Mouse (Mus musculus) ES-E14 (cell line): Measurements from ENCODE around the gene Sox5. TPM values are rescaled to one million over a fixed set of nuclear protein-coding genes. Genes with fewer than 3 reads are reported as not detected.

Source experiments
- DNase-seq: peaks from one replicate; pipeline ENCODE4 v3.0.0-alpha.2; 2013; ENCODE audit warnings: low read depth, low spot score
- H3K27ac ChIP-seq: 2 replicates; pipeline ENCODE4 v1.5.1; 2012; ENCODE audit warnings: low read depth, mild to moderate bottlenecking, low read length, moderate library complexity, mixed read lengths; ENCODE audit not compliant: poor library complexity, insufficient read depth, severe bottlenecking
- H3K36me3 ChIP-seq: 2 replicates; pipeline ENCODE4 v1.6.1; 2012; ENCODE audit warnings: mild to moderate bottlenecking, low read length, moderate library complexity, mixed read lengths; ENCODE audit not compliant: control insufficient read depth, poor library complexity, insufficient read depth, severe bottlenecking
- H3K4me1 ChIP-seq, 2 experiments: fragments of 150-350 bp in 1 of 2; sonication (generic) in 1 of 2; 2 replicates each; pipeline ENCODE4 v1.6.1; 2012; ENCODE audit warnings: low read length in 2 of 2, mild to moderate bottlenecking in 1 of 2, mixed read lengths in 1 of 2; ENCODE audit not compliant: control insufficient read depth in 2 of 2, insufficient read depth in 2 of 2, poor library complexity in 1 of 2
- H3K4me3 ChIP-seq, 2 experiments: fragments of 150-350 bp in 1 of 2; sonication (generic) in 1 of 2; 2 replicates each; pipeline ENCODE4 v1.5.1; 2012; ENCODE audit warnings: low read length in 2 of 2, low read depth in 1 of 2, mild to moderate bottlenecking in 1 of 2, mixed read lengths in 1 of 2; ENCODE audit not compliant: insufficient read depth in 1 of 2, poor library complexity in 1 of 2, severe bottlenecking in 1 of 2
- H3K9ac ChIP-seq: 2 replicates; pipeline ENCODE4 v1.6.1; 2012; ENCODE audit warnings: low read depth, mild to moderate bottlenecking, low read length, mixed read lengths; ENCODE audit not compliant: poor library complexity, insufficient read depth, severe bottlenecking
- H3K9me3 ChIP-seq: fragments of 150-350 bp; sonication (generic); 2 replicates; pipeline ENCODE4 v1.6.1; 2012; ENCODE audit warnings: low read depth, mild to moderate bottlenecking, low read length; ENCODE audit not compliant: control insufficient read depth, insufficient read depth
- CHD2 ChIP-seq: IDR thresholded peaks from 2 replicates; pipeline ENCODE4 v1.6.1; 2014; ENCODE audit warnings: mild to moderate bottlenecking, low read depth, low read length, inconsistent platforms
- HCFC1 ChIP-seq: IDR thresholded peaks from 2 replicates; pipeline ENCODE4 v1.6.1; 2012; ENCODE audit warnings: low read length, inconsistent platforms, borderline replicate concordance; ENCODE audit not compliant: insufficient read depth
- MAFK ChIP-seq: IDR thresholded peaks from 2 replicates; pipeline ENCODE4 v1.6.1; 2014; ENCODE audit warnings: mild to moderate bottlenecking, low read depth, low read length, inconsistent platforms; ENCODE audit not compliant: insufficient read depth
- ZC3H11A ChIP-seq: IDR thresholded peaks from 2 replicates; pipeline ENCODE4 v1.6.1; 2012; ENCODE audit warnings: low read depth, mild to moderate bottlenecking, inconsistent platforms, low read length, borderline replicate concordance
- ZNF384 ChIP-seq: IDR thresholded peaks from 2 replicates; pipeline ENCODE4 v1.6.1; 2012; ENCODE audit warnings: low read depth, low read length, inconsistent platforms
- in situ Hi-C, 2 experiments: fragments of 600-800 bp; cut with MboI; formaldehyde crosslinking; loops; one replicate each; pipeline ENCODE4 v1.15.1; 2025; ENCODE audit warnings: low sequenced_read_pairs in 2 of 2, inconsistent platforms in 1 of 2; ENCODE audit not compliant: unreplicated experiment in 2 of 2
- total RNA-seq: library from RNA; depleted of rRNA; stranded (reverse); fragments of 300-350 nt; gene quantifications from 2 replicates; pipeline ENCODE4 v1.2.3, GENCODE M21; 2012

Sox5 gene
- total RNA-seq, 1 experiment, result 0.36 TPM

- H3K27ac ChIP-seq, result no peak overlapping the region
- no peak for DNase-seq
- in situ Hi-C loops, result no loop called here
- no peaks in the 10 kb centered on the region for H3K9me3 ChIP-seq
- TF ChIP-seq HCFC1 (no peak), CHD2 (no peak), ZNF384 (no peak), MAFK (no peak), ZC3H11A (no peak)
- no peak overlapping the region for H3K4me3 ChIP-seq
- no peaks in the 10 kb centered on the region for H3K4me1 ChIP-seq
- no peak overlapping the region for H3K9ac ChIP-seq
- H3K36me3 ChIP-seq, result no peaks in the 10 kb centered on the region
Measured at GRCm38 (mm10) chr6:144804321-144804720, 22.5 kb upstream of the Sox5 start.

GRCm38 (mm10) chr6:144803063-144803462, 21.3 kb upstream of the Sox5 start:
- no peak for DNase-seq
- H3K36me3 ChIP-seq, result no peaks in the 10 kb centered on the region
- no peaks in the 10 kb centered on the region for H3K4me1 ChIP-seq
- H3K9me3 ChIP-seq, result no peaks in the 10 kb centered on the region
- H3K4me3 ChIP-seq, result no peak overlapping the region
- no peak for TF ChIP-seq ZC3H11A
- no peak for TF ChIP-seq CHD2
- TF ChIP-seq ZNF384, result no peak
- no peak for TF ChIP-seq HCFC1
- TF ChIP-seq MAFK, result no peak
- H3K9ac ChIP-seq, result no peak overlapping the region
- in situ Hi-C loops, result no loop called here
- no peak overlapping the region for H3K27ac ChIP-seq

GRCm38 (mm10) chr6:144794356-144794755, 12.6 kb upstream of the Sox5 start:
- Histone ChIP-seq H3K27ac (no peak overlapping the region), H3K4me1 (no peaks in the 10 kb centered on the region), H3K9me3 (no peaks in the 10 kb centered on the region), H3K9ac (no peak overlapping the region), H3K4me3 (no peak overlapping the region), H3K36me3 (no peaks in the 10 kb centered on the region)
- DNase-seq, result no peak
- TF ChIP-seq CHD2 (no peak), HCFC1 (no peak), ZC3H11A (no peak), MAFK (no peak), ZNF384 (no peak)
- in situ Hi-C loops, result no loop called here

- in situ Hi-C loops, result no loop called here
- no peak for DNase-seq
- Histone ChIP-seq H3K4me1 (no peaks in the 10 kb centered on the region), H3K27ac (no peak overlapping the region), H3K9ac (no peak overlapping the region), H3K36me3 (no peaks in the 10 kb centered on the region), H3K9me3 (no peaks in the 10 kb centered on the region), H3K4me3 (no peak overlapping the region)
- TF ChIP-seq MAFK, result no peak
- TF ChIP-seq ZC3H11A, result no peak
- TF ChIP-seq HCFC1, result no peak
- no peak for TF ChIP-seq ZNF384
- TF ChIP-seq CHD2, result no peak
Measured at GRCm38 (mm10) chr6:144792871-144793270, 11.1 kb upstream of the Sox5 start.

- H3K9ac ChIP-seq, result no peak overlapping the region
- TF ChIP-seq HCFC1 (no peak), ZC3H11A (no peak), ZNF384 (no peak), CHD2 (no peak), MAFK (no peak)
- in situ Hi-C loops, result no loop called here
- H3K9me3 ChIP-seq, result no peaks in the 10 kb centered on the region
- peak overlapping the region in 1 of 2 experiments; percentile 70; a peak in 1 of 4 replicates for H3K4me3 ChIP-seq
- H3K27ac ChIP-seq, result no peak overlapping the region
- peaks cover 0 to 3% of the 10 kb centered on the region in 2 experiments; a peak in 2 of 4 replicates for H3K4me1 ChIP-seq
- no peak for DNase-seq
- no peaks in the 10 kb centered on the region for H3K36me3 ChIP-seq
Measured at GRCm38 (mm10) chr6:144783295-144783694, 1.5 kb upstream of the Sox5 start.
